Mouse (Mus musculus) lung, postnatal 0 days (tissue): ENCODE data around the gene Dnah11. TPM values are rescaled to one million over a fixed set of nuclear protein-coding genes. Genes with fewer than 3 reads are reported as not detected.

Experiments used
- ATAC-seq: fragments of 200-750 bp; cut with Nextera tagmentation; 2 replicates; pipeline ENCODE4 v1.8.0; 2017; ENCODE audit warnings: moderate library complexity
- DNase-seq: peaks from one replicate; pipeline ENCODE4 v3.0.0-alpha.2; 2016; ENCODE audit warnings: low spot score
- H3K27ac ChIP-seq: fragments of 300-500 bp; sonication (generic); 2 replicates; pipeline ENCODE4 v1.5.1; 2014; ENCODE audit warnings: antibody characterized with exemption, mild to moderate bottlenecking, low read length, mixed read lengths
- H3K27me3 ChIP-seq: fragments of 300-500 bp; sonication (generic); replicated peaks from 2 replicates; pipeline ENCODE4 v1.6.1; 2014; ENCODE audit warnings: low read length, mixed read lengths; ENCODE audit not compliant: insufficient read depth
- H3K36me3 ChIP-seq: fragments of 300-500 bp; sonication (generic); 2 replicates; pipeline ENCODE4 v1.6.1; 2014; ENCODE audit warnings: low read length, mixed read lengths; ENCODE audit not compliant: insufficient read depth
- H3K4me1 ChIP-seq: fragments of 300-500 bp; sonication (generic); 2 replicates; pipeline ENCODE4 v1.6.1; 2014; ENCODE audit warnings: antibody characterized with exemption, low read depth, low read length, mixed read lengths; ENCODE audit not compliant: insufficient read depth
- H3K4me2 ChIP-seq: fragments of 300-500 bp; sonication (generic); replicated peaks from 2 replicates; pipeline ENCODE4 v1.6.1; 2014; ENCODE audit warnings: low read depth, mild to moderate bottlenecking, low read length, moderate library complexity, mixed read lengths
- H3K4me3 ChIP-seq: fragments of 300-500 bp; sonication (generic); 2 replicates; pipeline ENCODE4 v1.5.1; 2014; ENCODE audit warnings: low read depth, low read length
- H3K9ac ChIP-seq: fragments of 300-500 bp; sonication (generic); replicated peaks from 2 replicates; pipeline ENCODE4 v1.6.1; 2014; ENCODE audit warnings: low read depth, mild to moderate bottlenecking
- H3K9me3 ChIP-seq: fragments of 300-500 bp; sonication (generic); 2 replicates; pipeline ENCODE4 v1.6.1; 2016; ENCODE audit warnings: low read length, mixed read lengths
- CTCF ChIP-seq: IDR thresholded peaks from 2 replicates; pipeline ENCODE4 v1.5.1; 2016; ENCODE audit warnings: antibody characterized with exemption, mild to moderate bottlenecking
- EP300 ChIP-seq: IDR thresholded peaks from 2 replicates; pipeline ENCODE4 v1.6.1; 2016; ENCODE audit warnings: antibody characterized with exemption, mild to moderate bottlenecking, control low read depth
- WGBS: fragments of 180-500 bp; shearing (Covaris S2); extraction: QIAGEN DNeasy Blood & Tissue Kit; methylation state at CpG from one replicate; pipeline ENCODE4 v1.1.7; 2014; 5-methylcytosine and 5-hydroxymethylcytosine counted together
- polyA plus RNA-seq: library from polyadenylated mRNA; unstranded; fragments of >200 nt; fragmentation: Nextera tagmentation; extraction: Ambion mirVana; gene quantifications from 2 replicates; pipeline ENCODE4 v1.2.1, GENCODE M21; 2015

The Dnah11 gene
- polyA plus RNA-seq, 1 experiment from 2014 or later: 0.51 TPM

- TF ChIP-seq EP300 (no peak), CTCF (no peak)
- H3K4me1 ChIP-seq: no peaks in the 10 kb centered on the region
- DNase-seq: no peak
Observed at GRCm38 (mm10) chr12:118156986-118157385, 41.9 kb downstream of the Dnah11 start.

GRCm38 (mm10) chr12:118147521-118148033 lies 51.3 kb downstream of the Dnah11 start:
- H3K4me3 ChIP-seq: no peak overlapping the region
- TF ChIP-seq EP300: no peak
- no peak for TF ChIP-seq CTCF
- no peak overlapping the region for H3K4me2 ChIP-seq
- no peak for DNase-seq
- WGBS: 53% methylated on average over 2 of the region's 2 CpGs
- no peak overlapping the region for H3K27ac ChIP-seq
- ATAC-seq: no peak
- H3K27me3 ChIP-seq: no peaks in the 10 kb centered on the region
- H3K36me3 ChIP-seq: no peaks in the 10 kb centered on the region
- no peaks in the 10 kb centered on the region for H3K4me1 ChIP-seq
- H3K9ac ChIP-seq: no peak overlapping the region
- H3K9me3 ChIP-seq: no peaks in the 10 kb centered on the region

More at GRCm38 (mm10) chr12:118156986-118157385, 41.9 kb downstream of the Dnah11 start:
- Histone ChIP-seq H3K4me3 (no peak overlapping the region), H3K27me3 (no peaks in the 10 kb centered on the region), H3K27ac (no peak overlapping the region), H3K36me3 (no peaks in the 10 kb centered on the region), H3K4me2 (no peak overlapping the region), H3K9me3 (no peaks in the 10 kb centered on the region), H3K9ac (no peak overlapping the region)
- WGBS: 85% methylated on average over 5 of the region's 5 CpGs
- no peak for ATAC-seq

GRCm38 (mm10) chr12:118128116-118128515 lies 70.7 kb downstream of the Dnah11 start:
- Histone ChIP-seq H3K9me3 (no peaks in the 10 kb centered on the region), H3K4me2 (no peak overlapping the region), H3K4me3 (no peak overlapping the region), H3K27ac (no peak overlapping the region), H3K36me3 (no peaks in the 10 kb centered on the region), H3K9ac (no peak overlapping the region), H3K4me1 (no peaks in the 10 kb centered on the region), H3K27me3 (no peaks in the 10 kb centered on the region)
- TF ChIP-seq EP300 (no peak), CTCF (no peak)
- WGBS: 87% methylated on average over 4 of the region's 4 CpGs
- no peak for ATAC-seq
- no peak for DNase-seq

- WGBS: 96% methylated on average over 3 of the region's 3 CpGs
- Histone ChIP-seq H3K4me3 (no peak overlapping the region), H3K4me1 (no peaks in the 10 kb centered on the region), H3K4me2 (no peak overlapping the region), H3K27ac (no peak overlapping the region), H3K27me3 (no peaks in the 10 kb centered on the region), H3K36me3 (no peaks in the 10 kb centered on the region), H3K9me3 (no peaks in the 10 kb centered on the region), H3K9ac (no peak overlapping the region)
- DNase-seq (no peak), ATAC-seq (no peak)
- no peak for TF ChIP-seq EP300
- no peak for TF ChIP-seq CTCF
Observed at GRCm38 (mm10) chr12:118119668-118120067, 79.2 kb downstream of the Dnah11 start.

- Histone ChIP-seq H3K4me1 (no peaks in the 10 kb centered on the region), H3K4me2 (no peak overlapping the region), H3K4me3 (no peak overlapping the region), H3K36me3 (no peaks in the 10 kb centered on the region), H3K27me3 (no peaks in the 10 kb centered on the region), H3K9me3 (no peaks in the 10 kb centered on the region), H3K9ac (no peak overlapping the region), H3K27ac (peak overlapping the region; percentile 9; the same call in 1 of the 2 replicates)
- DNase-seq (peak; percentile 26), ATAC-seq (no peak)
- TF ChIP-seq CTCF (peak; percentile 29), EP300 (no peak)
- 37% methylated on average over 8 of the region's 8 CpGs for whole genome bisulfite sequencing
Observed at GRCm38 (mm10) chr12:118112599-118112998, 86.2 kb downstream of the Dnah11 start.

GRCm38 (mm10) chr12:118111896-118112295 lies 86.9 kb downstream of the Dnah11 start:
- Histone ChIP-seq H3K9ac (no peak overlapping the region), H3K27ac (0 out of 2 replicates have a peak overlapping the region, but pooled peaks have one; percentile 9), H3K9me3 (no peaks in the 10 kb centered on the region), H3K36me3 (no peaks in the 10 kb centered on the region), H3K27me3 (no peaks in the 10 kb centered on the region), H3K4me2 (no peak overlapping the region), H3K4me3 (no peak overlapping the region), H3K4me1 (no peaks in the 10 kb centered on the region)
- WGBS: 64% methylated on average over 3 of the region's 3 CpGs
- DNase-seq: no peak
- peak; percentile 53; the same call in 1 of the 2 replicates for ATAC-seq
- no peak for TF ChIP-seq CTCF
- peak; percentile 74 for TF ChIP-seq EP300

- Histone ChIP-seq H3K4me3 (no peak overlapping the region), H3K4me1 (no peaks in the 10 kb centered on the region), H3K36me3 (no peaks in the 10 kb centered on the region), H3K4me2 (no peak overlapping the region), H3K27ac (no peak overlapping the region), H3K27me3 (no peaks in the 10 kb centered on the region), H3K9me3 (no peaks in the 10 kb centered on the region), H3K9ac (no peak overlapping the region)
- ATAC-seq (no peak), DNase-seq (no peak)
- 91% methylated on average over 1 of the region's 1 CpGs for WGBS
- no peak for TF ChIP-seq EP300
- no peak for TF ChIP-seq CTCF
Observed at GRCm38 (mm10) chr12:118107719-118108118, 91.1 kb downstream of the Dnah11 start.
